Mouse (Mus musculus): ENCODE data around the gene Mymx. TPM values are rescaled to one million over a fixed set of nuclear protein-coding genes. Genes with fewer than 3 reads are reported as not detected.

Mymx gene
- total RNA-seq, 2 experiments from 2014 or later: not detected

DNA sequence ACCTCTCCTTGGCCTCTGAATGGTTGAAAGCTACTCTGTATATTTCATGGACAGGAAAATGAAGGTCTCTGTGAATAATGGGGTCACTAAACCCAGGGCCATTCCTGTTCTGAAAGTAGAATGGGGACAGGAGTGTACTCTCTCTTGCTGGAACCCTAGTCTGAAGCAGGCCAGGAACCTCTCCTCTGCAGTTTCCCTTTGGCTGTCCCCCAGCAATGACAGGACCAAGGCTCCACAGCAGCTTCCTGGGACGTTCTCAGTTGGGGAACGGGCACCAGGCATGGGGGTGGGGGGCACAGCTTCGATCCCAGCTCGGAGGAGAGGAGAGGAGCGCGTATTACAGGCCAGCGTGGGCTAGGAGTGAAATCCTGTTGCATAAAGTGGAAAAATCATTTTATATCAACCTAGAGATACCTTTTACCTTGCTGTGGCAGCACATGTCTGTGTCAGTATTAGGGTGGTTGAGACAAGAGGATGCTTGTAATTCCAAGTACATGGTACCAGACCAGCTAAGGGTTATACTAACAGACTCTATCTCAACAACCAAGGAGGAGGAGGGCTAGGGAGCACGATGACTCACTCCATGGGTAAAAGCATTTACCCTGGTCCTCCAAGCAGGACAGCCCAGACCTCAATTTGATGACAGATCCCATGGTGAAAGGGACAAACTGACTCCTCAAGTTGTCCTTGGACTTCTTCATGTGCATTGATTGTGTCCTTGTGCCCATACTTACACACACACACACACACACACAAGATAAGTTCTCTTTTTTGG, 26.6 kb downstream of the Mymx start:
- intact Hi-C loops (cut with DNase I): no loop called here

DNA sequence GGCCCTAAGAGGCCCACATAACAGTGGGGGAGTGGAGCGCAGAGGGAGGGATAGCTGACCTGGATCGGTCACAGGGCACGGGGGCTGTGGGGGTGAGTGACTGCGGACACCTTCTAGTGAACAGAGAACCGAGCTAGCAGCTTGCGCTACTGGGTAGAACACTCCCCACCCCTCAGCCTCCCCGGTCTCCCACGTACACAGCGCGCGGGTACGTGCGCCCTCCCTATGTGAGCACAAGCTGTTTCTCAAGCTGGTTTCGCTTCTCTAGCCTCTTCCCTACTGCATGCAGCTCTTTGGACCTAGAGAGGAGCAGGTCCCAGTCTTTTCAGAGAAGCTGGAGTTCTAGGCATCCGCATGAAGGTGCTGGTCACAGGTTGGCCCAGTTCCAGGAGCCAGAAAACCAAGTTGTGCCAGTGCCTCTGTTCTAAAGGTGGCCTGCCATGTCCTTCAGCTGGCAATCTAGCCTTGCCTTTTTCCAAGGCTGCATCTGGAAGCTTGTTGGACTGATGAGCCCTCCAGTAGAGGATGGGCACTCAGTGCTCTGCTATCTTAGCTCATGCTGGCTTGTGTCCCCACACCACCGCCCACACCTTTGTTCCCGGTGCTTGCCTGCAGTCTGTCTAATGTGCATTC, 27.7 kb downstream of the Mymx start:
- intact Hi-C loops (cut with DNase I): no loop called here

More for the DNA sequence above, 26.6 kb downstream of the Mymx start:
- no peak for DNase-seq (ENCODE audit: low spot score in 2 of 2)

GRCm38 (mm10) chr17:45573780-45574123, 28.1 kb downstream of the Mymx start:
- intact Hi-C loops (cut with DNase I): loop anchor here (2.0 kb wide), 1 partner anchor 25 kb away; the partner anchor contains the start of gene Tmem151b
- peak; percentile 97 to 98 for DNase-seq (ENCODE audit: low spot score in 2 of 2)

More for the DNA sequence above, 27.7 kb downstream of the Mymx start:
- DNase-seq (ENCODE audit: low spot score in 2 of 2): peak; percentile 83 to 94

DNA sequence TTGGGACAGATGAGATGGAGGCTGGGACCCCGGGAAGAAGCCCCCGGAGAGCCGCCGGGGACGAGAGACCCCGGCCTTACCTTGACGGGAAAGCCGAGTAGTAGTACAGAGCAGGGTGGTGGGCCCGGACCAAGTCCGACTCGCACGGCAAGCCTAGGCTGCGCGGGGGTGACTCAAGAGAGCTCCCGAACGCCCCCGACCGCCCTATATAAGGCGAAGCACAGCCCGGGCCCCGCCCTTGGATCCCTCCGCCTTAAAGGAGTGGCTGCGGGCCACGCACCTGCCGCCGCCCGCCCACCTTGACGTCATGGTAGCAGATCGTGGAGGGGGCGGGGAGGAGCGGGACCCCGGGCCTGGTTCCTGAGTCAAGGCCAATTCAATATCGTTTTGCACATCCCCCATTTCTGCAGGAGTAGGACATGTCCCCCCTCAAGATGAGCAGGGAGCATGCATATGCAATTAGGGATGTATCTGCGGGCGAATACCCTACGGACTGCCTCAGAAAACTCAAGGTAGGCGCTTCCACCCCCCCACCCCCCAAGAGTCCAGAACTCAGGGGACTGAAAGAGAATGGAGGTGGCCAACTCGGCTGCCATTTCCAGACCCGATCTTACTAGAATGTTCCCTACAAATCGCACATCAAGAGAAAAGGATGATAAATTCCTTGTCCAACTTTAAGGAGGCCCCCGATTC, 28.7 kb downstream of the Mymx start, which contains the start of gene Hsp90ab1:
Gene Hsp90ab1 (minus strand): TSS at position 185 of the 693 bp plus-strand sequence.
- DNase-seq (ENCODE audit: low spot score in 2 of 2): peak; percentile 99
- intact Hi-C loops (cut with DNase I): loop anchor here (2.0 kb wide), 1 partner anchor 24 kb away; the partner anchor contains the start of gene Tmem151b

- peak; percentile 74 to 76 for DNase-seq (ENCODE audit: low spot score in 2 of 2)
- intact Hi-C loops (cut with DNase I): loop anchor here (2.0 kb wide), 1 partner anchor 24 kb away; the partner anchor contains the start of gene Tmem151b
These were observed 29.5 kb downstream of the Mymx start for GRCm38 (mm10) chr17:45572103-45573086.

- intact Hi-C loops (cut with DNase I): no loop called here
These were observed 31.9 kb downstream of the Mymx start for GRCm38 (mm10) chr17:45569999-45570398.

GRCm38 (mm10) chr17:45568990-45569389, 32.9 kb downstream of the Mymx start:
- no peak for DNase-seq (ENCODE audit: low spot score in 2 of 2)
- intact Hi-C loops (cut with DNase I): no loop called here

More at GRCm38 (mm10) chr17:45569999-45570398, 31.9 kb downstream of the Mymx start:
- no peak for DNase-seq (ENCODE audit: low spot score in 2 of 2)

GRCm38 (mm10) chr17:45567162-45567601, 34.7 kb downstream of the Mymx start:
- intact Hi-C loops (cut with DNase I): no loop called here
- DNase-seq (ENCODE audit: low spot score in 2 of 2): no peak

- intact Hi-C loops (cut with DNase I): no loop called here
- no peak for DNase-seq (ENCODE audit: low spot score in 2 of 2)
These were observed 35.3 kb downstream of the Mymx start for GRCm38 (mm10) chr17:45566360-45567161.

DNA sequence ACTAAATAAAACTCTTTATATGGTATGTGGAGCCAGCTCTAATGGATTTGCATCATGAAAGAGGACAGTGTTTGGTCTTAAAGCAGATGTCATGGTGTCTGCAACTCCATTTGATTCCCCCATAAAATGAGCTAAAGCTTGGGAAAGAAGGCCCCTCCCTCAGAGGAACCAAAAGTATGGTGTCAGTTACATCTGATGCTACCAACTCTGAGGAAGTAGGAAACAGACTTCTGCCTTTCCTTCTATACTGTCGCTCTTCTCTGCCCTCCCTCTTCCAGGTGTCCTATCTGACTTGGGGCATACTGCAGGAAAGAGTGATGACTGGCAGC, 35.9 kb downstream of the Mymx start:
- no peak for DNase-seq (ENCODE audit: low spot score in 2 of 2)
- intact Hi-C loops (cut with DNase I): no loop called here

- intact Hi-C loops (cut with DNase I): no loop called here
- no peak for DNase-seq (ENCODE audit: low spot score in 2 of 2)
These were observed 36.8 kb downstream of the Mymx start for GRCm38 (mm10) chr17:45565103-45565502.

- intact Hi-C loops (cut with DNase I): no loop called here
These were observed 37.3 kb downstream of the Mymx start for GRCm38 (mm10) chr17:45564531-45565084.

DNA sequence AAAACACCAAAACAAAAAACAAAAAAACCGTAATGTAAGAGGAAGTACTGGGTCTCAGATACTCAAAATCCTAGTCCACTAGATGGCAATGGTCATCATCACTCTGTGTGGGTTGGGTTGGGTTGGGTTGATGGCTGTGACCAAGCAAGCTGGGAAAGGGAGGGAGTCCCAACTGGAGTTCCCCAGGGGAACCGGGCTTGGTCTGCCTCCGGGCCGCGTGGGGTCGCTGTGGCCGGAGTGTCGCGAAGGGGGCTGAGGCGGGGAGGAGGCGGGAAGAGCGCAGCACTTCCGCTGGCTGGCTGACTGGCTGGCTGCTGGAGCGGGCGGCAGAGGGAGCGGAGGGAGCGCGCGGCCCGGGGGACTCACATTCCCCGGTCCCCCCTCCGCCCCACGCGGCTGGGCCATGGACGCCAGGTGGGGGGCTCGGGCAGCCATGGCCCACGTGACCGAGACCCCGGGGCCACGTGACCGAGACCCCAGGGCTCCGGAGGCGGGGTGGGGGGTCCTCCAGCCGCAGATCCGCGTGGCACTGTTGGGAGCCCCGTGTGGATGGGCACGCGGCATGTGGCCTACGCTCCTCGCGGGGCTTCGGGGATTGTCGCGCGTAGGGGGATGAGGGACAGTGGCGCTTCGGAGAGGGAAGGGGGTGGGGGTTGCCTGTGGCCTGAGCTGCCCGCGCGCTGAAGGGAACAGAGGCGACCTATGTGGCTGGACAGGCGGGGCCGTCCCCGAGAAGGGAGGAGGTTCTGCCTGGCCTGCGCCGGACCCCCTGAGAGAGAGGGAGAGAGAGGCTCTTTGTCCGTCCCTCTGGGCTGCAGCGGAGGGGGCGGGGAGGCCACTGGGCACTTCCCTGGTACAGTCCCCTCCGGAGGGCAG, 38.0 kb downstream of the Mymx start, which contains the start of gene Slc35b2:
Gene Slc35b2 (plus strand): TSS at position 220 of the 876 bp plus-strand sequence.
- DNase-seq (ENCODE audit: low spot score in 2 of 2): peak; percentile 88 to 93
- intact Hi-C loops (cut with DNase I): no loop called here

More at GRCm38 (mm10) chr17:45564531-45565084, 37.3 kb downstream of the Mymx start:
- DNase-seq (ENCODE audit: low spot score in 2 of 2): no peak

DNA sequence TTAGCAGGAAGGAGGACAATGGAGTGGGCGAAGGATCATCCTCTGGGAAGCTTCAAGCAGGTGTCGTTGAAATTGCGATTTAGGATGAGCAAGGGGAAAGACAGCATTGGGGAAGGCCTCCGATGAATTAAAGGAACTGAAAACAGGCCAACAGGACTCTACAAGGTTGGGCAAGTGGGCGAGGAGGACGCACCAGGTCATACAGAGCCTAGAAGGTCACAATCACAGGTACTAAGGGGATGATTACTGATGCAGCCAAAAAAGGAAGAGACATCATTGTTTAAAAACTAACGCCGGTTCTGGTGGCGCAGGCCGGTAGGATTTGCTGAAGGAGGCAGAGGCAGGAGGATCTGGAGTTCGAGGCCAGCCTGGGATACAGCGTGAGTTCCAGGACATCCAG, 38.7 kb downstream of the Mymx start:
- no peak for DNase-seq (ENCODE audit: low spot score in 2 of 2)
- intact Hi-C loops (cut with DNase I): no loop called here

- intact Hi-C loops (cut with DNase I): no loop called here
- no peak for DNase-seq (ENCODE audit: low spot score in 2 of 2)
These were observed 42.0 kb downstream of the Mymx start for GRCm38 (mm10) chr17:45559732-45560525.

Data from left cerebral cortex, postnatal 25 days (tissue).